Mouse (Mus musculus): Measurements from ENCODE around the gene Hist1h2ad. TPM values are rescaled to one million over a fixed set of nuclear protein-coding genes. Genes with fewer than 3 reads are reported as not detected.
"Not testable (repeated sequence)": the region's sequence is repeated elsewhere in the genome, so short reads cannot be mapped to it uniquely, and the experiment has no call there.

The Hist1h2ad gene
- polyA plus RNA-seq, 1 experiment from 2014 or later, result 6.2 TPM

DNA sequence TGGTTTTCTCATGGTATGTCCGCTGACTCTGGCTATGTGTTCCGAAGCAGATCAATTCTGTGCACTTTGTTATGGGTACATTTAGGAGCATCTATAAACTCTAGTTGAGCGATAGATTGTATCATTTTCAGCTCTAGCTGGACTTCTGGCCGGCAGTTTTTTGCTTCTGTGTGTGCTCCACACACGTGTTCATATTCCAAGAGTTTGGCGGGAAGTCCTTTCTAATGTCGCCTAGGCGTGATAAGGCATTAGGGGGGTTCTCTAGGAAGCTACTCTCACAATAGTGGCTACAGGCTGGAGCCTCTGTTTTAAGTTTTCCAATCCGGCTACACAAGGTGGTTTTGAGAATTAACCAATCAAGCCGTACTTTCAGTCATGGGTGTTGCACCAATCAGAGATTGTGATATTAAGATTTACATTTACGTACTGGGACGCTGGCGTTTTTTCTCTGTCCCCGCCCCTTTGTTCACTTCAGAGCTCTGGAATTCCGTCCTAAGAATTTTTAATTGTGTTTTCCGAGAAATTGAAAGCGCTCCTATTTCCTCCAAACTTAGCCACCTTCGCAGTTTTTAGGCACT lies 18.3 kb upstream of the Hist1h2ad start:
- peak overlapping the region; percentile 69 for H3K4me3 ChIP-seq (ENCODE audit: low read depth, low read length)
- peak overlapping the region; percentile 99 for H3K27ac ChIP-seq (ENCODE audit: low read length)
- no peaks in the 10 kb centered on the region for H3K9me3 ChIP-seq (ENCODE audit: control insufficient read depth, low read depth, low read length)
- no peaks in the 10 kb centered on the region for H3K27me3 ChIP-seq (ENCODE audit: control insufficient read depth, insufficient read depth, low read length)
- peak overlapping the region; percentile 92 for H3K9ac ChIP-seq (replicated peaks; ENCODE audit: low read depth, low read length)
- WGBS, result 0% methylated on average over 18 of the region's 18 CpGs
- H3K4me2 ChIP-seq (replicated peaks; ENCODE audit: low read depth, low read length), result peak overlapping the region; percentile 94
- H3K4me1 ChIP-seq (ENCODE audit: control insufficient read depth, insufficient read depth, low read length), result peaks cover 11% of the 10 kb centered on the region; the same call in 1 of the 2 replicates
- no peaks in the 10 kb centered on the region for H3K36me3 ChIP-seq (ENCODE audit: control insufficient read depth, insufficient read depth, low read length)
- ATAC-seq (ENCODE audit: insufficient number of reproducible peaks, insufficient read depth, low FRiP score, low read depth), result peak; percentile 75

GRCm38 (mm10) chr13:23556906-23557305 lies 17.3 kb upstream of the Hist1h2ad start:
- H3K9ac ChIP-seq (replicated peaks; ENCODE audit: low read depth, low read length), result 0 out of 2 replicates have a peak overlapping the region, but pooled peaks have one; percentile 15
- H3K36me3 ChIP-seq (ENCODE audit: control insufficient read depth, insufficient read depth, low read length), result no peaks in the 10 kb centered on the region
- no peak for ATAC-seq (ENCODE audit: insufficient number of reproducible peaks, insufficient read depth, low FRiP score, low read depth)
- H3K4me1 ChIP-seq (ENCODE audit: control insufficient read depth, insufficient read depth, low read length), result peaks cover 11% of the 10 kb centered on the region; the same call in 1 of the 2 replicates
- WGBS, result 59% methylated on average over 3 of the region's 3 CpGs
- H3K27me3 ChIP-seq (ENCODE audit: control insufficient read depth, insufficient read depth, low read length), result no peaks in the 10 kb centered on the region
- H3K4me3 ChIP-seq (ENCODE audit: low read depth, low read length), result peak overlapping the region; percentile 69; the same call in 1 of the 2 replicates
- peak overlapping the region; percentile 99 for H3K27ac ChIP-seq (ENCODE audit: low read length)
- H3K4me2 ChIP-seq (replicated peaks; ENCODE audit: low read depth, low read length), result peak overlapping the region; percentile 94
- H3K9me3 ChIP-seq (ENCODE audit: control insufficient read depth, low read depth, low read length), result no peaks in the 10 kb centered on the region

DNA sequence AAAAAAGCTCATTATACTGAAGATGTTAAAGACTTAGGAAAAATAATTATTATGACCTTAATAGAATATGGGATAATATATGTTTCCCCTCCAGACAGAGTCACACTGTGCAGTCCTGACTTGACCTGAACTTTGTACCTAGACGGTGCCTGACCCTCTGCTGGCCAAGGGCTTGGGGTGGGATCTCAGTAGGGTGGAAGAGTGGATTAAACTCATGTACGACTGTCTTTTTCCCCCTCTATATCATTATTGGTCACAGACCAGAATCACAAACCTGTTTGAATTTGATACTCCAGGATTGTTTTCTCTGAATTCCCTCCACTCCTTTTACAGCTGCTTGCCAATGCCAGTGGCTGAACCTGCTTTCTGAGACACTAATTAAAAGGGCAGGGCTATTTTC lies 13.5 kb upstream of the Hist1h2ad start:
- H3K9me3 ChIP-seq (ENCODE audit: control insufficient read depth, low read depth, low read length); ATAC-seq (ENCODE audit: insufficient number of reproducible peaks, insufficient read depth, low FRiP score, low read depth); H3K27ac ChIP-seq (ENCODE audit: low read length); H3K4me1 ChIP-seq (ENCODE audit: control insufficient read depth, insufficient read depth, low read length); H3K27me3 ChIP-seq (ENCODE audit: control insufficient read depth, insufficient read depth, low read length); H3K9ac ChIP-seq (replicated peaks; ENCODE audit: low read depth, low read length); H3K4me3 ChIP-seq (ENCODE audit: low read depth, low read length); H3K36me3 ChIP-seq (ENCODE audit: control insufficient read depth, insufficient read depth, low read length): not testable (repeated sequence)
- H3K4me2 ChIP-seq (replicated peaks; ENCODE audit: low read depth, low read length), result 0 out of 2 replicates have a peak overlapping the region, but pooled peaks have one; percentile 13
- 19% methylated on average over 2 of the region's 2 CpGs for WGBS

DNA sequence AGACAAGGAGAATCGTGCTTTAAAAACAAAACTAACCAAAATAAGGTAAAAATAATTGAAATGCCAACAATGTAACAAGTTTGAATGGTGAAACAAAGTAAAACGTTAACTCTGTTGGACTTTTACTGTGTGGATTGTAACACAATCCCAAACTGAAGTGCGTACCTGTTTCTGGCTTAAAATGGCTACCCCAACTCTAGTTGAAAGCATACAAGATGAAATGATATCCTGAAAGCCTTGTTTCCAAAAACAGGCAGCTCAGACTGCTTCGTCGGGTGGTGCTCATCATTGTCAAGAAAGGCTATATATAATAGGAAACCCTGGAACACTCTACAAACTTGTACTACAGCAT lies 12.7 kb upstream of the Hist1h2ad start:
- H3K9me3 ChIP-seq (ENCODE audit: control insufficient read depth, low read depth, low read length); H3K9ac ChIP-seq (replicated peaks; ENCODE audit: low read depth, low read length); H3K36me3 ChIP-seq (ENCODE audit: control insufficient read depth, insufficient read depth, low read length); H3K27me3 ChIP-seq (ENCODE audit: control insufficient read depth, insufficient read depth, low read length); H3K4me1 ChIP-seq (ENCODE audit: control insufficient read depth, insufficient read depth, low read length); ATAC-seq (ENCODE audit: insufficient number of reproducible peaks, insufficient read depth, low FRiP score, low read depth): not testable (repeated sequence)
- 0% methylated on average over 2 of the region's 5 CpGs for WGBS
- Histone ChIP-seq H3K4me3 (ENCODE audit: low read depth, low read length) (peak overlapping the region; percentile 29; the same call in 1 of the 2 replicates), H3K27ac (ENCODE audit: low read length) (peak overlapping the region; percentile 99), H3K4me2 (replicated peaks; ENCODE audit: low read depth, low read length) (peak overlapping the region; percentile 70; the same call in 1 of the 2 replicates)

GRCm38 (mm10) chr13:23561883-23562659 lies 12.1 kb upstream of the Hist1h2ad start, which contains the start of gene Hist1h3e:
Gene Hist1h3e (minus strand): TSS chr13:23562369.
- peak; percentile 93 for ATAC-seq (ENCODE audit: insufficient number of reproducible peaks, insufficient read depth, low FRiP score, low read depth)
- peak within 1 kb of the TSS; percentile 29 for H3K4me3 ChIP-seq (ENCODE audit: low read depth, low read length)
- not testable (repeated sequence) for H3K9me3 ChIP-seq (ENCODE audit: control insufficient read depth, low read depth, low read length); H3K27me3 ChIP-seq (ENCODE audit: control insufficient read depth, insufficient read depth, low read length); H3K36me3 ChIP-seq (ENCODE audit: control insufficient read depth, insufficient read depth, low read length); H3K4me1 ChIP-seq (ENCODE audit: control insufficient read depth, insufficient read depth, low read length)
- WGBS, result under 1% methylated on average over 50 of the region's 67 CpGs
- H3K9ac ChIP-seq (replicated peaks; ENCODE audit: low read depth, low read length), result peak within 1 kb of the TSS; percentile 45; the same call in 1 of the 2 replicates
- peak within 1 kb of the TSS; percentile 70 for H3K4me2 ChIP-seq (replicated peaks; ENCODE audit: low read depth, low read length)
- H3K27ac ChIP-seq (ENCODE audit: low read length), result peak within 1 kb of the TSS; percentile 99

- Histone ChIP-seq H3K9ac (replicated peaks; ENCODE audit: low read depth, low read length) (peak overlapping the region; percentile 23; the same call in 1 of the 2 replicates), H3K27ac (ENCODE audit: low read length) (peak overlapping the region; percentile 99), H3K4me1 (ENCODE audit: control insufficient read depth, insufficient read depth, low read length) (no peaks in the 10 kb centered on the region), H3K9me3 (ENCODE audit: control insufficient read depth, low read depth, low read length) (no peaks in the 10 kb centered on the region), H3K36me3 (ENCODE audit: control insufficient read depth, insufficient read depth, low read length) (no peaks in the 10 kb centered on the region), H3K27me3 (ENCODE audit: control insufficient read depth, insufficient read depth, low read length) (no peaks in the 10 kb centered on the region), H3K4me3 (ENCODE audit: low read depth, low read length) (peak overlapping the region; percentile 29), H3K4me2 (replicated peaks; ENCODE audit: low read depth, low read length) (peak overlapping the region; percentile 70)
- peak; percentile 62 for ATAC-seq (ENCODE audit: insufficient number of reproducible peaks, insufficient read depth, low FRiP score, low read depth)
- 2% methylated on average over 18 of the region's 18 CpGs for WGBS
Measured at GRCm38 (mm10) chr13:23562699-23563462, 11.3 kb upstream of the Hist1h2ad start.

DNA sequence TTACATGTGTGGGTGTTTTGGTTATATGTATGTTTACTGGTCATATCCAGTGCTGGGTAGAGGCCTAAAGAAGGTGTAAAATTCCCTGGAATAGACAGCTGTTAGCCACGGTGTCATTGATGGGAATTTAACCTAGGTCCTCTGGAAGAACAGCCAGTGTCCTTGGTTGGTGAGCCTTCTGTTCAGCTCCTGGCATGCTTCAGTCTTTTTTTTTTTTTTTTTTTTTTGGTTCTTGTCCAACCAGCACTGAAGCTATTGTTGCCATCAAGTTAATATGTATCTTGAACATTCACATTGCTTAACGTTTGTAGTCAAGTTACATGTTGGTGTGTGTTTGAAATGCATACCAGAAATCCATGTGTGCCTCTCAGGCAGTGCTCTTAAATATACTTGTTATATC lies 9.7 kb upstream of the Hist1h2ad start:
- no peaks in the 10 kb centered on the region for H3K4me1 ChIP-seq (ENCODE audit: control insufficient read depth, insufficient read depth, low read length)
- no peak overlapping the region for H3K4me3 ChIP-seq (ENCODE audit: low read depth, low read length)
- no peaks in the 10 kb centered on the region for H3K27me3 ChIP-seq (ENCODE audit: control insufficient read depth, insufficient read depth, low read length)
- no peak overlapping the region for H3K9ac ChIP-seq (replicated peaks; ENCODE audit: low read depth, low read length)
- H3K27ac ChIP-seq (ENCODE audit: low read length), result peak overlapping the region; percentile 99
- no peak overlapping the region for H3K4me2 ChIP-seq (replicated peaks; ENCODE audit: low read depth, low read length)
- no peaks in the 10 kb centered on the region for H3K36me3 ChIP-seq (ENCODE audit: control insufficient read depth, insufficient read depth, low read length)
- 79% methylated on average over 2 of the region's 2 CpGs for WGBS
- ATAC-seq (ENCODE audit: insufficient number of reproducible peaks, insufficient read depth, low FRiP score, low read depth), result no peak
- no peaks in the 10 kb centered on the region for H3K9me3 ChIP-seq (ENCODE audit: control insufficient read depth, low read depth, low read length)

DNA sequence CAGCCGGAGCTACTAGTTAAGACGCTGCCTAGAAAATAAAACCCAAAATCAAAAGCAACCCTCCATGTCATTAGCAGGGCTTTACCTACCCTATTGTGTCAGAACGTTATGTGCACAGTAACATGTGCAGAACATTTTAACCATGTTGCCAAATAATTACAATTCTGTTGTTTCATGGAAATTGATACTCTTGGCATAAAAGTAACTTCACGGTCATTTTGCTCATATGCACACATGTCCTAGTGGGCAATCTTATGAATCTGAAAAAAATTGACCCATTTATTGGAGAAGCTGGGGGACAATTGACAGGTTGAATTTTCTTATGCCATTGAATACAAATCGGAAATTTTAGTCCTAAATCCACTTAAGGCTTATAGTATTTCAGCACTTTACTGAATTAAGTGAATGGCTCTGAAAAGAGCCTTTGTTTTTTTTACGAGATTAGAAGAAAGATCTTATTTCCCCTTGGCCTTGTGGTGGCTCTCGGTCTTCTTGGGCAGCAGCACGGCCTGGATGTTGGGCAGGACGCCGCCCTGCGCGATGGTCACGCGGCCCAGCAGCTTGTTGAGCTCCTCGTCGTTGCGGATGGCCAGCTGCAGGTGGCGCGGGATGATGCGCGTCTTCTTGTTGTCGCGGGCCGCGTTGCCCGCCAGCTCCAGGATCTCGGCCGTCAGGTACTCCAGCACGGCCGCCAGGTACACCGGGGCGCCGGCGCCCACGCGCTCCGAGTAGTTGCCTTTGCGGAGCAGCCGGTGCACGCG lies 3.7 kb upstream of the Hist1h2ad start:
- Histone ChIP-seq H3K27ac (ENCODE audit: low read length) (peak overlapping the region; percentile 94), H3K4me2 (replicated peaks; ENCODE audit: low read depth, low read length) (peak overlapping the region; percentile 50), H3K4me3 (ENCODE audit: low read depth, low read length) (peak overlapping the region; percentile 27; the same call in 1 of the 2 replicates), H3K9ac (replicated peaks; ENCODE audit: low read depth, low read length) (peak overlapping the region; percentile 22)
- not testable (repeated sequence) for H3K27me3 ChIP-seq (ENCODE audit: control insufficient read depth, insufficient read depth, low read length); ATAC-seq (ENCODE audit: insufficient number of reproducible peaks, insufficient read depth, low FRiP score, low read depth); H3K36me3 ChIP-seq (ENCODE audit: control insufficient read depth, insufficient read depth, low read length); H3K9me3 ChIP-seq (ENCODE audit: control insufficient read depth, low read depth, low read length); H3K4me1 ChIP-seq (ENCODE audit: control insufficient read depth, insufficient read depth, low read length)
- WGBS, result 4% methylated on average over 12 of the region's 41 CpGs

All from stomach, embryonic 14.5 days (tissue).